Mouse (Mus musculus) right cerebral cortex, adult 18-20 months (tissue): ENCODE data around the gene Gm6614.
"Not testable (repeated sequence)": the region's sequence is repeated elsewhere in the genome, so short reads cannot be mapped to it uniquely, and the experiment has no call there.

Experiments used
- DNase-seq: peaks from one replicate; pipeline ENCODE4 v3.0.0; 2022; ENCODE audit warnings: mixed read lengths

Gm6614 gene

DNA sequence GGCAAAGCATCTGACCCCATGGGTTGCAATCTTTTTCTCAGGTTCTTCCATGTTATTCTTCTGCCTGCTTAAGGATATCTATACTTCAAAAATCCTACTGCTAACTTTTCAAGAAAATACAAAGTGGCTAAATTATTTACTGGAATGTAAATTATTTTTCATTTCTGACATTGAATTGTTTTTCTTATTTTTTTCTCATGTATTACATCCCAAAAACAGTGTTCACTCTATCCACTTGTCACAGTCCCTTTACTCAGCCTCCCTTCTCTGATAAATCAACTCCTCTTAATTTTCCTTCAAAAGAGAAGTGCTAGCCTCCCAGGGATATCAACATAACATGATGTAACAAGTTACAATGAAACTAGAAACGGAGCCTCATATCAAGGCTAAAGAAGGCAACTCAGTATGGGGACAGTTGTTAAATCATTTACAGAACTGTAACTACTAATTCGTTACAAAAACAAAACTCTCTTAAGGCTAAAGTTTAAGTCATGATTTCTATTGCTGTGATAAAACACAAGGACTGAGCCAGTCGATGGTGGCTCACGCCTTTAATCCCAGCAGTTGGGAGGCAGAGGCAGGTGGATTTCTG is at the start of gene Gm6614:
TSS of gene Gm6614 (minus strand) at position 51 of the 592 bp plus-strand sequence.
- DNase-seq = no peak

DNA sequence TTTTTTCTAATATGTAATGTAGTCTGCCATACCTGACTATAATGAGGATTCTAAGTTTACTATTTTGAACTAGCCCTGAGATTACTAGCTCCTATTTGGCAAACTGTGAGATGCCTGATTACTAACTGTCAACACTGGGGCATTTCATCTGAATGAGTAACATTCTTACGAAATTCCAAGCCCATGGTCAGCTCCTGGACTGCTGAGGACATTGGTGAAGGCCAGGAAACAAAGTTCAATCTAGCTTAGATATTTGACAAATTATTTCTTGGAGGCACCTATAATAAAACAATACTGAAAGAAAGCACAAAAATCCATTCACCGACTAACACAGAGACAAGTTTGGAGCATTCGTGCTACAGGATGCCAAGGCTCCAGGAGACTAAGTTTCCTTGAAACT is 47.1 kb upstream of the Gm6614 start:
- not testable (repeated sequence) for DNase-seq

DNA sequence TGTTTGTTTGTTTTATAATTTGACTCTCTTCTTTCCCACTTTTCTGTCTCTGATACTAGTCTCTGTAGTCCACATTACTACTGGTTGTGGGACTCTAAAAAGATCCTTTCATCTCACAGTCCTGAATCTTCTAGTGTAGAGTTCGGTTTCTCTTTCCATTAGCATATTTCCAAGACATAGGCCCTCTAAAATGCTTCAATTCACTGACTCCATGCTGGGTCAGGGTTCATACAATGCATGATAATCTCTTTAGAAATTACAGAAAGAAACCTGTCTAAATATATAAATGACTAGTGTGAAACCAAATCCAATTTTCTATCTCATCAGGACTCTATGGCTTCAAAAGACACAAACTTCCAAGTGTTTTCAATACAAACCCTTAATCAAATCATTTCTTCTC is 36.5 kb upstream of the Gm6614 start:
- no peak for DNase-seq

DNA sequence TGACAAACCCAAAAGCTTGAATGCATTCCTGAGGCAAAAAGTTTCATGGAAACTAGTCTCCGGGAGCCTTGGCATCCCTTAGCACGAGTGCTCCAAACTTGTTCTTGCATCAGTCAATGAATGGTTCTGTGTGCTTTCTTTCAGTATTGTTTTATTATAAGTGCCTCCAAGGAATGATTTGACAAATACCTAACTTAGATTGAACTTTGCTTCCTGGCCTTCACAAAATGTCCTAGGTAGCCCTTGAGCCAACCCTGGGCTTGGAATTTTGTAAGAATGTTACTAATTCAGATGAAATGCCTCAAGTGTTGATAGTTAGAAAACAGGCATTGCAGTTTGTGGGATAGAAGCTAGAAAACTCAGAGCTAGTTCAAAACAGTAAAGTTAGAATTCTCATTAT is 34.5 kb upstream of the Gm6614 start:
- DNase-seq = no peak

DNA sequence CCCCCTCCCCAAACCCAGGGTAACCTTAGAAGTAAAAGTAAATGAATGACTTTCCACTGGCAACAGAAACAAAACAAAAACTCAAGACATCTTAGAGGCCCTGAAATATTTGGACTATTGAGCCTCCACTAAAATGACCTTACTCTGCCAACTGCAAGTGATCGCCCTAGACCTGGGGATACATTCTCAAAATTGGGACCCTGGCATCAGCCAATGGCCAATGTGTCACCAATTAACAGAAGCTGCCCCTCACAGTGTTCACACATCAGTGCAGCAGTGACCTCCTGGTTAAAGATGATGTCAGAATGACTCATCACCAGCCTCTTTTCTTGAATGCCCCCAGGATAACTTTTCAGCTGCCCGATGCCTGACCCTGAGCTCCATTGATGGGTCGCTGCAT is 30.7 kb upstream of the Gm6614 start:
- DNase-seq = no peak

DNA sequence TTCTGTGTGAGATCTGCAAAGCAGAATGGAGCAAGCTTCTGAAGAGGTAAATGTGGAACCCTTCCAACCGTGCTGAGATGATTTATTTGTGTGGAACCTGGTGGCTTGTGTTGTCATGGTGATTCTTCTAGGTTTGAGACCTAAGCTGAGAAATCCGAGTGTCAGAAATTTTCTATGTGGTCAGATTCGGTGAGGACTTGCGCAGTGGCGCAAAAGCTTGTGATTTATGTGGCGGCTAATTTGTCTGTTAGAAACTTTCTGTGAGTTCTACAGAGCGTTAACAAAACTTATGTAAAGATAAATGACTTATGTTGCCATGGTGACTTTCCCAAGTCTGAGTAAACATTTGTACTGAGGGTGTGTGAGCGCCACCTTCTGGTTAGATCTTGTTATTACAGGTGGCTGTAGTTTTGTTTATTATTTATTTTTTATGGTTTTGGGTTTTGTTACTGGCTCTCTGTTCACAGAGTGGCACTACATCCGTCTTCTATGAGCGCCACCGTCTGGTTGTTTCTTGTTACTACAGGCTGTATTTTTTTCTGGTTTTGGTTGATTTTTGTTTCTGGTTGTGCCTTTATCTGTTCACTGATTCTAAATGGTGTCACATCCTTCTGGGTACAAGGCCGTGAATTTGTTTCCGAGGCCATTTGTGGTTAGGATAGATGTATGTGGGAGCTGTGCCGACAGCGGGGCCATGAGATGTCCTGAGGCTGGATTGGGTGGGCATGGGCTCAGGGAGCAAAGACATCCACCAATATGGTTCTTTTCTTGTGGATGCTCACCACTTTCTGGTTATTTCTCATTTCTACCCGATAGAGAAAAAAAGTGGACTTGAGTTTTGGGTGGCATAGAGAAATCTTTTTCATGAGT is 29.3 kb upstream of the Gm6614 start:
- peak; percentile 19 for DNase-seq

DNA sequence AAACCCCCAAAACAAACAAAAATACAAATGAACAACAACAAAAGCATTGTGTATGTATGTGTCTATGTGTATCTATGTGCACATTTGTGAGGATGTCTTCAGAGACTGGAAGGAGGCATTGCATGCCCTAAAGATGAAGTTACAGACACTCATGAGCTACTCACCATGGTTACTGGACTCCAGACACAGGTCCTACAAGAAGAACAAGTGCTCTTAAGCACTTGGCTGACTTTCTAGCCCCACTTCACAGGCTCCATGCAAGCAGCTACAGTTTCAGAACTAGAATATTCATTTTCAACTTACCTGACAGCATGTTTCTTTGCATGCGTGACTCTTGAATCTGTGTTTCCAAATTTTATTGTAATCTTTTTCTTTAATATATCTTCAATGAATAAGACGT is 24.6 kb upstream of the Gm6614 start:
- DNase-seq = no peak

DNA sequence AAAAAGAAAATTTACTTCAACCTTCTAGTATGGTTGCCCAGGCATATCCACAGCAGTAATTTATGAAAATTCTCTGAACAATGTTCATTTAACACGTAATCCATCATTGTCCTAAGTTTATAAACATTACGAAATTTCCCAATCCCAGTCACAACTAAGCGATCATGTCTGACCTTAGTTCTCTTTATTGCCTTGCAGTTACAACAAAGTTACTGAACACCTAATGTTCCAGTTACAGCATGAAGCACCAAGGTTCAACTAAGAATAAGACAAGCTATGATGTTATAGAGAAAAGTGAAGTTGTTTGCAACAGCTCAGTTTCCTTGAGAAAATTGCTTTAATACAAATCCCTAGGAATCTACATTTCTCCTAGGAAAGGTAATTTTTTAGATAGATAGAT is 10.5 kb upstream of the Gm6614 start:
- DNase-seq = no peak

DNA sequence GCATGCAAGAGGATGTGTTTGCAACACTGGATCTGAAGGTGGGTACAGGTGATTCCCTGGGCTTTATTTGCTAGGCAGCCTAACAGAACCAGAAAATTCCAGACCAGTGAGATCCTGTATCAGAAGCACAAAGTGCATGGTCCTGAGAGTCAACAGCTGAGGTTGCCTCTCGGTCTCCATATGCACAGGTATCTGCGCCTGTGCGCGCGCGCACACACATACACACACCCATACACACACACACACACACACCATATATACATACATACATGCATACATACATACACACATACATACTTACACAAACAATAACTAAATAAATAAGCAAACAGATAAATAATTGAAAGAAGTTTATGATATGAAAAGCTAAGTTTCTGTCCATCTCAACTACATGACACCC is 24.4 kb downstream of the Gm6614 start:
- no peak for DNase-seq

DNA sequence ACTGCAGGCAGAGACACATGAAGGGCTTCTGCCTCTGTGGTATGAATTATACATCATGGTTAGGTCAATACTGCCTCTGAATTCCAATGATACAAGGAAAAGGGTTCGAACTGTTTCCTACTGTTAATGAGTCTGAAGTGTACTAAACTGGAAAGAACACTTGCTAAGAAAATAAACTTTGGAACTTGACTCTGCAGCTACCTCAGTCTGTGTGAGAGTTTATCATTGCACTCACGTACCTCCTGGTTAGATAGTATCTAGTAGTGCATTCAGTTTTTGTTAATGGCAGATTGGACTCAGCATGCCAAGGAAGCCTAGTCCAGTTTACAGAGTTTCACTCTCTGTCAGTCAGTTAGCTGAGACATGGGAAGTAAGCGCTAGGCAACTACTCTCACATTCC is 26.6 kb downstream of the Gm6614 start:
- DNase-seq = no peak

DNA sequence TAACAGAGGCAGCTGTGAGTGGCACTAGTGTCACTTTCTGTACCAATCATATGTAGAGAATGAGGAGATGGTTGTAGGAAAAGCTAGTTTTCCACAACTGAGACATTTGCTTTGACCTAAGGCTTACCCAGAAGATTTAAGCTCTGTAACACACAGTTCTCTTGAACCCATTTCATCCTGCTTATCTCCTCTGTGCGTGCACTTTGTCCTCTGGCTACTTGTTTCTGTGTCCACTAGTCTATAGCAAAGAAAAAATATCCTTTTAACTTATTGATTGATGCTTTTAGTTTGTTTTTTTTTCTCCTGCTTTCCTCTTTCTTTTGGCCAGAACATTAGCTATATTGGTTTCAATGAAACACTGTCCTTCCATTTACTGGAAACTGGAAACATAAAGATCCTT is 48.8 kb downstream of the Gm6614 start:
- DNase-seq = no peak

DNA sequence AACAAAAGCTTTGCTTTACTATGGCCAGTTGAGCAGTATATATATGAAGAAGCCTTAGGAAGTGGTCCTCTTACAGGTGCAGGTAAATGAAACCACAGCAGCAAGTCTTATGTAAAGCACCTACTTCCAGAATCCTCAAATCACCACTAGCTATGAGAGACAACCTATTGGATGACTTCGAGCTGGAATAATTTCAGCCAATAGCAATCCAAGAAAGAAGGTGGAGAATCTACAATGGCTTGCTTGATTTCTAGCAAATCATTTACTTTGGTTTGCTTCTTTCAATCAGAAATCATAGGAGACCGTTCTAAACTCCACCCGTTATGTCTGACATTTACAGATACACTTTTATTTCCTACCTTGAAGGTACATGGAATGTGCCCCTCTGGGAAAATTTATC is 49.4 kb downstream of the Gm6614 start:
- no peak for DNase-seq

DNA sequence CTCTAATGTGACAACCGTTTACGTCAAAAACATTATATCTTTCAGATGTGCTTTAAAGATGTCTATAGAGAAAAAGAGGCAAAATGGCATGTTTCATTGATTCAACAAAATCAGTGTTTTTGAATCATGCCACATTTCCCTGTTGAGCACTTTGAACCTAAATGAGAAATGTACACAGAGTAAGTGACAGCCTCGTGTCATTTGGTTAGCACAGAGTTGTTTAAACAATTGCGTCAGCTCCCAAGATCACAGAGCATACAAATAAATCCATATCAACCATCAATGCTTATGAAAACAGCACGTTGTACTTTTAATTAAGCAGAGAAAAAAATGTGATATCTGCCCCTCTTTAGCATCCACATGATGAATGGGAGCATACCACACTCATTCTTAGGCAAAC is 50.7 kb downstream of the Gm6614 start:
- DNase-seq = no peak

DNA sequence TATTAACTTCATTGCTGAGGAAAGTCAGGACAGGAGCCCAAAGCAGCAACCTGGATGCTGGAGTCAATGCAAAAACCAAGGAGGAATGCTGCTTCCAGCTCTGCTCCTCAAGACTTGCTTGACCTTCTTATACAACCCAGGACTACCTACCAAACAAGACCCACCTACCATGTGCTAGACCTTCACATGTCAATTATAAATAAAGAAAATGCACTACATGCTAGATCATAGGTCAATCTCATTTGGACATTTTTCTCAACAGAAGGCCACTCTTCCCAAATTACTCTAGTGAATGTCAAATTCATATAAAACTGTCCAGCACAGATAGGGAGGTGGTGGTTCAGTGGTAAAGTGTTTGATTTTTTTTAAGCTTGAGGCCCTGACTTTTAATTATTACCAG is 64.4 kb downstream of the Gm6614 start, which contains the start of gene Slco1a1:
TSS of gene Slco1a1 (minus strand) at position 101 of the 400 bp plus-strand sequence.
- no peak for DNase-seq

DNA sequence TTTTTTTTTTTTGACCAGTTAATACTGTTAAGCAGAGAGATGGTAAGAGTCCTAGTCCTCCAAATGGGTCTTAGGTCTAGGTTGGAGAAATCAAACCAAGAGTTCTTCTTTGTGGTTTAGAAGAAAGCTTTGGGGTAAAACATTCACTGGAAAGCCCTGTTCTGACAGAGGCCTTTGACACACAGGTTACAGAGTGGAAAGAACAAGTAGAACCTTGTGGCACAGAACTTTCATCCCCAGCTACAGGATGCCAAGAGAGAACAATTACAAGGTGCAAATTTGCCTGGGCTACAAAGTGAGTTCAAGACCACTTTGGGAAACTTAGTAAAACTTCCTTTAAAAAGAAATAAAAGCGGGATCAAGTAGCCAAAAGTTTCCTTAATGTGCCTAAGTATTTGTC is 70.8 kb downstream of the Gm6614 start:
- DNase-seq = no peak
